Mouse (Mus musculus) lung, postnatal 0 days (tissue): ENCODE data around the gene H6pd.
A peak's percentile ranks its signal among the peaks of the same experiment; 100 is the strongest.

Experiments
- CTCF ChIP-seq: IDR thresholded peaks from 2 replicates; pipeline ENCODE4 v1.5.1; 2016; ENCODE audit warnings: antibody characterized with exemption, mild to moderate bottlenecking
- EP300 ChIP-seq: IDR thresholded peaks from 2 replicates; pipeline ENCODE4 v1.6.1; 2016; ENCODE audit warnings: antibody characterized with exemption, mild to moderate bottlenecking, control low read depth

GRCm38 (mm10) chr4:149954893-149955439 is 53.9 kb downstream of the H6pd start, which contains the start of gene Spsb1:
- TF ChIP-seq EP300 (0 out of 2 replicates have a peak, but pooled peaks have one; percentile 26), CTCF (peak; percentile 28; the same call in 1 of the 2 replicates)
